Mouse (Mus musculus) MEL (cell line): ENCODE data around the gene Kpna2. TPM values are rescaled to one million over a fixed set of nuclear protein-coding genes. Genes with fewer than 3 reads are reported as not detected.

ENCODE experiments used
- DNase-seq: peaks from one replicate; pipeline ENCODE4 v3.0.0; 2011; ENCODE audit warnings: low read depth, low spot score
- H3K27ac ChIP-seq: 2 replicates; pipeline ENCODE4 v1.5.1; 2012; ENCODE audit warnings: low read depth, mild to moderate bottlenecking, control low read depth, low read length, moderate library complexity; ENCODE audit not compliant: control insufficient read depth
- H3K27me3 ChIP-seq, 2 experiments: fragments of 150-350 bp in 1 of 2; sonication (generic) in 1 of 2; 2 replicates each; pipeline ENCODE4 v1.6.1; 2012; ENCODE audit warnings: low read length in 2 of 2, mild to moderate bottlenecking in 2 of 2, improper control_type of control experiment in 1 of 2, moderate library complexity in 1 of 2; ENCODE audit not compliant: insufficient read depth in 2 of 2, control insufficient read depth in 1 of 2
- H3K36me3 ChIP-seq, 2 experiments: 2 replicates each; pipeline ENCODE4 v1.6.1; 2012 to 2014; ENCODE audit warnings: low read length in 2 of 2, improper control_type of control experiment in 1 of 2, inconsistent platforms in 1 of 2, mild to moderate bottlenecking in 1 of 2; ENCODE audit not compliant: insufficient read depth in 2 of 2, control insufficient read depth in 1 of 2
- H3K4me1 ChIP-seq, 2 experiments: fragments of 150-350 bp in 1 of 2; sonication (generic) in 1 of 2; 2 replicates each; pipeline ENCODE4 v1.6.1; 2012; ENCODE audit warnings: low read length in 2 of 2, improper control_type of control experiment in 1 of 2, mild to moderate bottlenecking in 1 of 2; ENCODE audit not compliant: insufficient read depth in 2 of 2, control insufficient read depth in 1 of 2
- H3K4me3 ChIP-seq, 2 experiments: fragments of 150-350 bp in 1 of 2; sonication (generic) in 1 of 2; 2 replicates each; pipeline ENCODE4 v1.5.1; 2012; ENCODE audit warnings: low read depth in 2 of 2, low read length in 2 of 2, mild to moderate bottlenecking in 2 of 2, moderate library complexity in 2 of 2, control low read depth in 1 of 2, improper control_type of control experiment in 1 of 2; ENCODE audit not compliant: control insufficient read depth in 1 of 2, insufficient read depth in 1 of 2
- H3K79me2 ChIP-seq: 2 replicates; pipeline ENCODE4 v1.6.1; 2012; ENCODE audit warnings: mild to moderate bottlenecking, low read length, moderate library complexity; ENCODE audit not compliant: control insufficient read depth, poor library complexity, insufficient read depth
- H3K9ac ChIP-seq: 2 replicates; pipeline ENCODE4 v1.6.1; 2012; ENCODE audit warnings: low read depth, mild to moderate bottlenecking, control low read depth, low read length, moderate library complexity; ENCODE audit not compliant: control insufficient read depth, poor library complexity, severe bottlenecking
- H3K9me3 ChIP-seq: fragments of 150-350 bp; sonication (generic); replicated peaks from 2 replicates; pipeline ENCODE4 v1.6.1; 2012; ENCODE audit warnings: mild to moderate bottlenecking, low read length, improper control_type of control experiment, moderate library complexity; ENCODE audit not compliant: insufficient read depth
- BHLHE40 ChIP-seq: IDR thresholded peaks from 2 replicates; pipeline ENCODE4 v1.6.1; 2012; ENCODE audit warnings: low read depth, mild to moderate bottlenecking, inconsistent platforms, low read length, improper control_type of control experiment, borderline replicate concordance
- CHD1 ChIP-seq: IDR thresholded peaks from 2 replicates; pipeline ENCODE4 v1.6.1; 2012; ENCODE audit warnings: low read depth, mild to moderate bottlenecking, inconsistent platforms, low read length, improper control_type of control experiment
- CHD2 ChIP-seq: IDR thresholded peaks from 2 replicates; pipeline ENCODE4 v1.6.1; 2011; ENCODE audit warnings: low read length, improper control_type of control experiment
- EP300 ChIP-seq, 2 experiments: IDR thresholded peaks; 2 replicates each; pipeline ENCODE4 v1.6.1; 2011; ENCODE audit warnings: improper control_type of control experiment in 2 of 2, low read length in 2 of 2, low read depth in 1 of 2, mild to moderate bottlenecking in 1 of 2
- GATA1 ChIP-seq: IDR thresholded peaks from 2 replicates; pipeline ENCODE4 v1.6.1; 2011; ENCODE audit warnings: low read depth, low read length, improper control_type of control experiment
- KAT2A ChIP-seq: conservative IDR thresholded peaks from 2 replicates; pipeline ENCODE4 v1.6.1; 2012; ENCODE audit warnings: low read depth, low read length, improper control_type of control experiment, inconsistent platforms
- MAZ ChIP-seq: IDR thresholded peaks from 2 replicates; pipeline ENCODE4 v1.6.1; 2012; ENCODE audit warnings: low read depth, mild to moderate bottlenecking, inconsistent platforms, low read length, improper control_type of control experiment
- MEF2A ChIP-seq: IDR thresholded peaks from 2 replicates; pipeline ENCODE4 v1.6.1; 2014; ENCODE audit warnings: low read depth, mild to moderate bottlenecking, inconsistent platforms, low read length, improper control_type of control experiment; ENCODE audit not compliant: poor library complexity, insufficient replicate concordance, severe bottlenecking; ENCODE audit errors: extremely low read depth
- POLR2A ChIP-seq, 2 experiments: IDR thresholded peaks; 2 replicates each; pipeline ENCODE4 v1.6.1; 2011 to 2012; ENCODE audit warnings: low read length in 2 of 2, mild to moderate bottlenecking in 2 of 2, control low read depth in 1 of 2, improper control_type of control experiment in 1 of 2, low read depth in 1 of 2, moderate library complexity in 1 of 2; ENCODE audit not compliant: control insufficient read depth in 1 of 2, insufficient read depth in 1 of 2, poor library complexity in 1 of 2
- POLR2AphosphoS5 ChIP-seq: IDR thresholded peaks from 2 replicates; pipeline ENCODE4 v1.6.1; 2012; ENCODE audit warnings: low read depth, borderline replicate concordance, mild to moderate bottlenecking, inconsistent platforms, low read length, moderate library complexity, mixed read lengths
- RAD21 ChIP-seq: IDR thresholded peaks from 2 replicates; pipeline ENCODE4 v1.6.1; 2011; ENCODE audit warnings: mild to moderate bottlenecking, low read depth, low read length, improper control_type of control experiment
- RCOR1 ChIP-seq: IDR thresholded peaks from 2 replicates; pipeline ENCODE4 v1.6.1; 2012; ENCODE audit warnings: low read depth, mild to moderate bottlenecking, inconsistent platforms, low read length, improper control_type of control experiment
- SIN3A ChIP-seq: IDR thresholded peaks from 2 replicates; pipeline ENCODE4 v1.6.1; 2012; ENCODE audit warnings: low read length, improper control_type of control experiment, inconsistent platforms
- SMC3 ChIP-seq: IDR thresholded peaks from 2 replicates; pipeline ENCODE4 v1.6.1; 2011; ENCODE audit warnings: low read depth, low read length, improper control_type of control experiment
- TBP ChIP-seq: IDR thresholded peaks from 2 replicates; pipeline ENCODE4 v1.8.0; 2011; ENCODE audit warnings: low read depth, low read length, improper control_type of control experiment
- UBTF ChIP-seq: IDR thresholded peaks from 2 replicates; pipeline ENCODE4 v1.6.1; 2012; ENCODE audit warnings: low read depth, mild to moderate bottlenecking, inconsistent platforms, low read length, improper control_type of control experiment, moderate library complexity, borderline replicate concordance; ENCODE audit not compliant: insufficient read depth
- ZC3H11A ChIP-seq: IDR thresholded peaks from 2 replicates; pipeline ENCODE4 v1.6.1; 2012; ENCODE audit warnings: low read depth, mild to moderate bottlenecking, inconsistent platforms, low read length, improper control_type of control experiment
- ZKSCAN1 ChIP-seq: IDR thresholded peaks from 2 replicates; pipeline ENCODE4 v1.6.1; 2012; ENCODE audit warnings: low read depth, mild to moderate bottlenecking, inconsistent platforms, low read length, improper control_type of control experiment, moderate library complexity
- polyA plus RNA-seq, 2 experiments: library from polyadenylated mRNA; stranded (reverse) in 1 of 2; unstranded in 1 of 2; fragments of >175 nt in 1 of 2; fragments of >200 nt in 1 of 2; gene quantifications; 2 replicates each; pipeline versions ENCODE4 v1.2.1 to v1.2.4; 2012; ENCODE audit warnings: low replicate concordance in 2 of 2, low read depth in 1 of 2; ENCODE audit not compliant: insufficient read length in 2 of 2, insufficient read depth in 1 of 2, missing spikeins in 1 of 2
- total RNA-seq: library from RNA; depleted of rRNA; stranded (reverse); fragments of 300-350 nt; gene quantifications from 2 replicates; pipeline ENCODE4 v1.2.3, GENCODE M21; 2012

The Kpna2 gene
- total and polyA plus RNA-seq, 3 experiments = 13.2 to 216 TPM; not detected in 1

DNA sequence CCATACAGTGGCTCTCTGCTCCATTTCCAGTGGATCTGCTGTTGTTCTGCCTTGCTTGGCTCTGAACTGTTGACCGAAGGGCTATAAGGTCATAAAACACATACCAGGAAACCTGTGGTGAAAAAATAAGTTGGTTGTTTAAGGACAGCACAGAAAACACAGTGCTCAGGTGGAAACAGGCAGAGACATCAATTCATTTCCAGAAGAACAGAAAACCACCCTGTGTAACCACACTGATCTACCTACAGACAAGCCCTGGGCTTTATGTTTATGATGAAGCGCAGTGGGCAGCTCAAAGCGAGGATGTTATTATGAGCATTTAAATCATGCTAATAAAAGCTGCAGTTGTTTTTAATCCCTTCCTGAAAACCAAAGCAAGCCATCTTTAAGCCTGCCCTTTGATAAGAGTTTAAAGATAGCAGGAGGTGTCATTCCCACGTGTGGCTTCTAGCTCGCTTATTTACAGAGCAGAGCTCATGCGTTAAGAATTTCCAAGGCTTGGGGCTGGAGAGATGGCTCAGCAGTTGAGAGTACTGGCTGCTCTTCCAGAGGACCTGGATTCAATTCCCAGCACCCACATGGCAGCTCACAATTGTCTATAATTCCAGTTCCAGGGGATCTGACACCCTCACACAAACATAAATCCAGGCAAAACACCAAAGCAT is 40.8 kb downstream of the Kpna2 start:
- DNase-seq = no peak
- H3K79me2 ChIP-seq = no peaks in the 10 kb centered on the region
- no peaks in the 10 kb centered on the region for H3K9me3 ChIP-seq

GRCm38 (mm10) chr11:106957271-106957980 is 41.9 kb downstream of the Kpna2 start:
- peaks cover 0 to 9% of the 10 kb centered on the region in 2 experiments; a peak in 1 of 4 replicates for H3K4me1 ChIP-seq
- H3K27me3 ChIP-seq = no peaks in the 10 kb centered on the region
- no peak overlapping the region for H3K4me3 ChIP-seq
- H3K27ac ChIP-seq = no peak overlapping the region
- H3K9me3 ChIP-seq = no peaks in the 10 kb centered on the region
- H3K36me3 ChIP-seq = peaks cover 0 to 3% of the 10 kb centered on the region in 2 experiments; a peak in 2 of 4 replicates
- DNase-seq = peak; percentile 85
- peak in 1 of 2 experiments; percentile 85; a peak in 2 of 4 replicates for TF ChIP-seq EP300 (IDR thresholded peaks at IDR 0.05; ENCODE audit: low read depth in 1 of 2, low read length in 2 of 2)
- no peak for TF ChIP-seq RAD21
- peak; percentile 63; the same call in 1 of the 2 replicates for TF ChIP-seq RCOR1
- no peaks in the 10 kb centered on the region for H3K79me2 ChIP-seq
- H3K9ac ChIP-seq = no peak overlapping the region

More for the DNA sequence above, 40.8 kb downstream of the Kpna2 start:
- no peak overlapping the region for H3K27ac ChIP-seq
- H3K36me3 ChIP-seq = peaks cover 0 to 3% of the 10 kb centered on the region in 2 experiments; a peak in 2 of 4 replicates
- TF ChIP-seq TBP (no peak), GATA1 (peak; percentile 25; the same call in 1 of the 2 replicates)
- no peak overlapping the region for H3K9ac ChIP-seq
- no peaks in the 10 kb centered on the region for H3K27me3 ChIP-seq
- no peak overlapping the region for H3K4me3 ChIP-seq
- peaks cover 0 to 9% of the 10 kb centered on the region in 2 experiments; a peak in 1 of 4 replicates for H3K4me1 ChIP-seq

GRCm38 (mm10) chr11:106954566-106954965 is 44.8 kb downstream of the Kpna2 start:
- Histone ChIP-seq H3K9ac (no peak overlapping the region), H3K4me1 (peaks cover 0 to 5% of the 10 kb centered on the region in 2 experiments; a peak in 1 of 4 replicates), H3K4me3 (no peak overlapping the region), H3K27ac (no peak overlapping the region), H3K36me3 (peaks cover 0 to 3% of the 10 kb centered on the region in 2 experiments; a peak in 1 of 4 replicates), H3K9me3 (no peaks in the 10 kb centered on the region), H3K27me3 (no peaks in the 10 kb centered on the region; a peak in 2 of 4 replicates), H3K79me2 (no peaks in the 10 kb centered on the region)
- DNase-seq = no peak
- TF ChIP-seq SMC3 (no peak), POLR2AphosphoS5 (no peak), ZC3H11A (no peak), CHD1 (no peak), SIN3A (no peak), POLR2A (IDR thresholded peaks at IDR 0.05; ENCODE audit: control insufficient read depth in 1 of 2, insufficient read depth in 1 of 2, low read depth in 1 of 2, low read length in 2 of 2, poor library complexity in 1 of 2) (no peak), RCOR1 (no peak), CHD2 (no peak), UBTF (no peak), MAZ (no peak), KAT2A (no peak), MEF2A (no peak), BHLHE40 (no peak), ZKSCAN1 (no peak)
